Mouse (Mus musculus) testis, adult 2 months (tissue): ENCODE results near the gene Atg101.

Experiments used
- CTCF ChIP-seq: fragments of 200-500 bp; IDR thresholded peaks from 2 replicates; pipeline ENCODE4 v1.5.1; 2012; ENCODE audit warnings: low read depth, mild to moderate bottlenecking, inconsistent platforms, low read length, moderate library complexity; ENCODE audit not compliant: control insufficient read depth, insufficient read depth, insufficient replicate concordance
- POLR2A ChIP-seq: fragments of 200-500 bp; IDR thresholded peaks from 2 replicates; pipeline ENCODE4 v1.6.1; 2012; ENCODE audit warnings: low read depth, mild to moderate bottlenecking, inconsistent platforms, low read length, moderate library complexity; ENCODE audit not compliant: control insufficient read depth

DNA sequence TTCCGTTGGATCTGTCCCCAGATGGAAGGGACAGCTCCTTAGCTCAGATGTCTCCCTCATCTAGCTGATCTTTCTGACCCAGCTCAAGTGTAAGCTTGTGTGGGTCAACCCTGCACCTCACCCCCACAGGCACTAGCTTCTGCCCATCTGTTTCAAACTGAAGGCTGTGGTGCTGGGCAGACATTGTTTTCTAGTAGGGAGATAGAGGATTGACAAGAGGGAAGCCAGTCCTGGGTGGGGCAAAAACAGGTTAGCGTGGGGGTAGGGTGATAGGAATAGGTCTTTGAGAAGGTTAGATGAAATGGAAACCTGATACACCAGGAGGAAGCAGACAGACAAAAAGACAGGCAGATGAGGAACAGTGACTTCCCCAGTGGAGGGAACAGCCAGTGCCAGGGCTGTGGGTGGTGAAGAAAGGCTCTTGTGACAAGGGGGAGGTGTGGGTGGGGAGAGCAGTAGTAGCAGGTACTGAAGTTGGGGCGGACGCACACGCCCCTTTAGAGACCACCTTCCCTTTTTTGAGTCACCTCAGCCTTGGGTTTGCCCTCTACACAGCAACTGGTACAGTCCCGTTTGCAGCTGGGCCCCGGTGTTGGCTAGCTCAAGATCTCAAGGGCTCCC lies 28.1 kb upstream of the Atg101 start:
- TF ChIP-seq CTCF (no peak), POLR2A (no peak)
